Mouse (Mus musculus): Measurements from ENCODE around the gene Dpm3. TPM values are rescaled to one million over a fixed set of nuclear protein-coding genes. Genes with fewer than 3 reads are reported as not detected.

Gene Dpm3
- polyA plus RNA-seq, 1 experiment from 2014 or later, result 152 TPM

GRCm38 (mm10) chr3:89224796-89225195 lies 34.4 kb upstream of the Dpm3 start:
- Histone ChIP-seq H3K36me3 (ENCODE audit: control insufficient read depth, insufficient read depth, low read length) (peaks cover 4% of the 10 kb centered on the region; the same call in 1 of the 2 replicates), H3K9ac (ENCODE audit: low read length) (no peak overlapping the region), H3K4me2 (replicated peaks; ENCODE audit: low read depth) (no peak overlapping the region), H3K4me3 (ENCODE audit: low read depth, low read length) (no peak overlapping the region), H3K27ac (replicated peaks) (no peak overlapping the region), H3K27me3 (ENCODE audit: control insufficient read depth, insufficient read depth, low read length) (no peaks in the 10 kb centered on the region), H3K4me1 (replicated peaks; ENCODE audit: control insufficient read depth, insufficient read depth) (peaks cover 3% of the 10 kb centered on the region; the same call in 1 of the 2 replicates), H3K9me3 (ENCODE audit: control insufficient read depth, low read length) (no peaks in the 10 kb centered on the region)
- no peak for TF ChIP-seq CTCF (IDR thresholded peaks at IDR 0.05; ENCODE audit: low read depth)
- no peak for TF ChIP-seq EP300 (optimal IDR thresholded peaks at IDR 0.05)
- no peak for ATAC-seq (ENCODE audit: low FRiP score, low TSS enrichment)
- 78% methylated on average over 11 of the region's 11 CpGs for WGBS
- DNase-seq (ENCODE audit: low spot score), result no peak

DNA sequence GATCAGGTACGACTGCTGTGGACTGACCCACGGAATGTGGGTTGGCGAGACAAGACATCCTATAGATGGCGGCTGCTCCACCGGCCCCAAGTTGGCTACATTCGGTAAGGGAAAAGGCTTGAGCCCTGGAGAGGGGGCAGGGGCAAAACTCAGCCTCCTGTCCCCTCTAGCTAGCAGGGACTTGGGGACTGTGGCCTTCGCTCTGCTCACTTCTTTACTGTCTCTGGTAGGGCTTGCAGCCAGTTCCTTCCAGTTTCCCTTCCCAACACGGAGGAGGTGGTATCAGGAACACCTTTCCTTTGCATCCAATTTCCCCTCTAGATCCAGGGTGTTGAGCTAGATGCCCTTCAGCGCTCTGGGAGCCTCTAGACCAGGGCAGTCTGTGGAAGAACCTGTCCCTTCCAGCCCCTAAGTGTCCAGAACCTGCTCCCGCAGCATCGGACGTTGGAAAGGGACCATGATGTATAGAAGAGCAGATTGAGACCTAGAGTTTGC lies 33.8 kb upstream of the Dpm3 start:
- no peaks in the 10 kb centered on the region for H3K27me3 ChIP-seq (ENCODE audit: control insufficient read depth, insufficient read depth, low read length)
- no peaks in the 10 kb centered on the region for H3K9me3 ChIP-seq (ENCODE audit: control insufficient read depth, low read length)
- peaks cover 3% of the 10 kb centered on the region; the same call in 1 of the 2 replicates for H3K4me1 ChIP-seq (replicated peaks; ENCODE audit: control insufficient read depth, insufficient read depth)
- H3K4me2 ChIP-seq (replicated peaks; ENCODE audit: low read depth), result no peak overlapping the region
- H3K4me3 ChIP-seq (ENCODE audit: low read depth, low read length), result no peak overlapping the region
- H3K27ac ChIP-seq (replicated peaks), result no peak overlapping the region
- DNase-seq (ENCODE audit: low spot score) (no peak), ATAC-seq (ENCODE audit: low FRiP score, low TSS enrichment) (no peak)
- 59% methylated on average over 12 of the region's 12 CpGs for WGBS
- no peak overlapping the region for H3K9ac ChIP-seq (ENCODE audit: low read length)
- H3K36me3 ChIP-seq (ENCODE audit: control insufficient read depth, insufficient read depth, low read length), result peaks cover 4% of the 10 kb centered on the region; the same call in 1 of the 2 replicates
- no peak for TF ChIP-seq CTCF (IDR thresholded peaks at IDR 0.05; ENCODE audit: low read depth)
- TF ChIP-seq EP300 (optimal IDR thresholded peaks at IDR 0.05), result no peak

DNA sequence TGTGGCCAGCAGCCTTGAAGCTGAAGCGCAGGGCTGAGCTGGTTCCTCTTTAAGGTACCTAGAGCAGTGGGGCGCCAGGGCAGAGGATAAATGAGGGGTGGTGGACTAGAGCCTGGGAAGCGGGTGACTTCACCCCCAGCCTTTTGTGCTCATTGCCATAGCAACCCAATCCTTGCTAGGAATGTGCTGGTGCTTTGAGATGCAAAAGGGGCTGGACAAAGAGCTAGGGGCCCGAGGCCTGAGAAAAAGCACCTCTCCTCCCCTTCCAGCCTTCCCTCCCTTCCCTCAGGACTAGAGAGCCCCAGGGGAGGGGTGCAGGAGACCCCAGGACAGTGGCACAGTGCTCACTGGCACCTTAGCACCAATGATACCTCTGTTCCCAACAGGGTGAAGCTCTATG lies 33.2 kb upstream of the Dpm3 start:
- Histone ChIP-seq H3K4me2 (replicated peaks; ENCODE audit: low read depth) (no peak overlapping the region), H3K4me1 (replicated peaks; ENCODE audit: control insufficient read depth, insufficient read depth) (peaks cover 3% of the 10 kb centered on the region; the same call in 1 of the 2 replicates), H3K9me3 (ENCODE audit: control insufficient read depth, low read length) (no peaks in the 10 kb centered on the region), H3K36me3 (ENCODE audit: control insufficient read depth, insufficient read depth, low read length) (peaks cover 4% of the 10 kb centered on the region; the same call in 1 of the 2 replicates), H3K27ac (replicated peaks) (no peak overlapping the region), H3K9ac (ENCODE audit: low read length) (0 out of 2 replicates have a peak overlapping the region, but pooled peaks have one; percentile 23), H3K27me3 (ENCODE audit: control insufficient read depth, insufficient read depth, low read length) (no peaks in the 10 kb centered on the region), H3K4me3 (ENCODE audit: low read depth, low read length) (no peak overlapping the region)
- ATAC-seq (ENCODE audit: low FRiP score, low TSS enrichment) (no peak), DNase-seq (ENCODE audit: low spot score) (no peak)
- 67% methylated on average over 4 of the region's 4 CpGs for WGBS
- no peak for TF ChIP-seq CTCF (IDR thresholded peaks at IDR 0.05; ENCODE audit: low read depth)
- TF ChIP-seq EP300 (optimal IDR thresholded peaks at IDR 0.05), result no peak

- no peak overlapping the region; the same call in 1 of the 2 replicates for H3K4me2 ChIP-seq (replicated peaks; ENCODE audit: low read depth)
- TF ChIP-seq CTCF (IDR thresholded peaks at IDR 0.05; ENCODE audit: low read depth), result no peak
- no peak for TF ChIP-seq EP300 (optimal IDR thresholded peaks at IDR 0.05)
- no peak overlapping the region for H3K4me3 ChIP-seq (ENCODE audit: low read depth, low read length)
- WGBS, result 49% methylated on average over 11 of the region's 11 CpGs
- DNase-seq (ENCODE audit: low spot score) (no peak), ATAC-seq (ENCODE audit: low FRiP score, low TSS enrichment) (no peak)
- H3K27ac ChIP-seq (replicated peaks), result no peak overlapping the region
- no peaks in the 10 kb centered on the region for H3K9me3 ChIP-seq (ENCODE audit: control insufficient read depth, low read length)
- H3K4me1 ChIP-seq (replicated peaks; ENCODE audit: control insufficient read depth, insufficient read depth), result peaks cover 3% of the 10 kb centered on the region; the same call in 1 of the 2 replicates
- H3K36me3 ChIP-seq (ENCODE audit: control insufficient read depth, insufficient read depth, low read length), result peaks cover 4% of the 10 kb centered on the region; the same call in 1 of the 2 replicates
- 0 out of 2 replicates have a peak overlapping the region, but pooled peaks have one; percentile 23 for H3K9ac ChIP-seq (ENCODE audit: low read length)
- no peaks in the 10 kb centered on the region for H3K27me3 ChIP-seq (ENCODE audit: control insufficient read depth, insufficient read depth, low read length)
These were observed 32.8 kb upstream of the Dpm3 start for GRCm38 (mm10) chr3:89226361-89226760.

GRCm38 (mm10) chr3:89226900-89227299 lies 32.3 kb upstream of the Dpm3 start, which contains the start of gene Mtx1:
Gene Mtx1, minus strand, starts transcription at chr3:89227088.
- peaks cover 4% of the 10 kb centered on the region; the same call in 1 of the 2 replicates for H3K36me3 ChIP-seq (ENCODE audit: control insufficient read depth, insufficient read depth, low read length)
- H3K27ac ChIP-seq (replicated peaks), result peak within 1 kb of the TSS; percentile 77
- ATAC-seq (ENCODE audit: low FRiP score, low TSS enrichment) (no peak), DNase-seq (ENCODE audit: low spot score) (no peak)
- H3K9ac ChIP-seq (ENCODE audit: low read length), result peak within 1 kb of the TSS; percentile 41; the same call in 1 of the 2 replicates
- no peaks in the 10 kb centered on the region for H3K9me3 ChIP-seq (ENCODE audit: control insufficient read depth, low read length)
- no peak for TF ChIP-seq CTCF (IDR thresholded peaks at IDR 0.05; ENCODE audit: low read depth)
- TF ChIP-seq EP300 (optimal IDR thresholded peaks at IDR 0.05), result no peak
- peaks cover 3% of the 10 kb centered on the region; the same call in 1 of the 2 replicates for H3K4me1 ChIP-seq (replicated peaks; ENCODE audit: control insufficient read depth, insufficient read depth)
- H3K4me3 ChIP-seq (ENCODE audit: low read depth, low read length), result peak within 1 kb of the TSS; percentile 38
- H3K27me3 ChIP-seq (ENCODE audit: control insufficient read depth, insufficient read depth, low read length), result no peaks in the 10 kb centered on the region
- peak within 1 kb of the TSS; percentile 61 for H3K4me2 ChIP-seq (replicated peaks; ENCODE audit: low read depth)
- WGBS, result 10% methylated on average over 20 of the region's 21 CpGs
